Mouse (Mus musculus) G1E (cell line): ENCODE data around the gene Rps25. TPM values are rescaled to one million over a fixed set of nuclear protein-coding genes. Genes with fewer than 3 reads are reported as not detected.
A peak's percentile ranks its signal among the peaks of the same experiment; 100 is the strongest.
"Not testable (repeated sequence)": the region's sequence is repeated elsewhere in the genome, so short reads cannot be mapped to it uniquely, and the experiment has no call there.

Source experiments
- ATAC-seq: 2 replicates; pipeline ENCODE4 v1.8.0; 2016; ENCODE audit warnings: mild to moderate bottlenecking; ENCODE audit not compliant: insufficient number of reproducible peaks, poor library complexity, low FRiP score, severe bottlenecking; ENCODE audit errors: extremely low read depth
- DNase-seq: peaks from one replicate; pipeline ENCODE4 v3.0.0; 2012; ENCODE audit warnings: low spot score
- H3K27me3 ChIP-seq: 2 replicates; pipeline ENCODE4 v1.6.1; 2012; ENCODE audit warnings: mild to moderate bottlenecking, low read length, inconsistent platforms; ENCODE audit not compliant: insufficient read depth
- H3K36me3 ChIP-seq: replicated peaks from 2 replicates; pipeline ENCODE3; 2012; ENCODE audit warnings: mild to moderate bottlenecking, inconsistent platforms
- H3K4me1 ChIP-seq: 2 replicates; pipeline ENCODE4 v1.6.1; 2012; ENCODE audit warnings: low read depth, low read length, inconsistent platforms, mixed read lengths; ENCODE audit not compliant: insufficient read depth
- H3K4me3 ChIP-seq: 2 replicates; pipeline ENCODE4 v1.5.1; 2012; ENCODE audit warnings: low read depth, mild to moderate bottlenecking, inconsistent platforms, low read length, moderate library complexity, mixed read lengths
- H3K9me3 ChIP-seq: replicated peaks from 2 replicates; pipeline ENCODE4 v1.6.1; 2012; ENCODE audit warnings: inconsistent platforms
- CTCF ChIP-seq: IDR thresholded peaks from 2 replicates; pipeline ENCODE4 v1.5.1; 2012; ENCODE audit warnings: low read depth, low read length, inconsistent platforms, mixed read lengths
- GATA1 ChIP-seq: IDR thresholded peaks from 2 replicates; pipeline ENCODE4 v1.6.1; 2012; ENCODE audit warnings: borderline replicate concordance, low read length, inconsistent platforms, mixed read lengths
- GATA2 ChIP-seq: IDR thresholded peaks from 2 replicates; pipeline ENCODE4 v1.6.1; 2012; ENCODE audit warnings: low read depth, low read length, inconsistent platforms, borderline replicate concordance
- POLR2AphosphoS5 ChIP-seq: IDR thresholded peaks from 2 replicates; pipeline ENCODE4 v1.6.1; 2012; ENCODE audit warnings: low read depth, low read length, inconsistent platforms; ENCODE audit not compliant: insufficient replicate concordance
- TAL1 ChIP-seq: conservative IDR thresholded peaks from 2 replicates; pipeline ENCODE4 v1.6.1; 2012; ENCODE audit warnings: low read depth, low read length, inconsistent platforms, mixed read lengths
- polyA plus RNA-seq: library from polyadenylated mRNA; stranded (reverse); fragments of >175 nt; gene quantifications from 2 replicates; pipeline ENCODE4 v1.2.3, GENCODE M21; 2012
- total RNA-seq, 2 experiments: library from RNA; stranded (forward) in 1 of 2; stranded (reverse) in 1 of 2; fragments of 200-1000 nt in 1 of 2; fragments of >200 nt in 1 of 2; fragmentation: Nextera tagmentation in 1 of 2; gene quantifications; 2 replicates each; pipeline ENCODE4 v1.2.3; 2014 to 2017

The Rps25 gene
- total and polyA plus RNA-seq, 3 experiments = 230 to 2,521 (median 661) TPM

DNA sequence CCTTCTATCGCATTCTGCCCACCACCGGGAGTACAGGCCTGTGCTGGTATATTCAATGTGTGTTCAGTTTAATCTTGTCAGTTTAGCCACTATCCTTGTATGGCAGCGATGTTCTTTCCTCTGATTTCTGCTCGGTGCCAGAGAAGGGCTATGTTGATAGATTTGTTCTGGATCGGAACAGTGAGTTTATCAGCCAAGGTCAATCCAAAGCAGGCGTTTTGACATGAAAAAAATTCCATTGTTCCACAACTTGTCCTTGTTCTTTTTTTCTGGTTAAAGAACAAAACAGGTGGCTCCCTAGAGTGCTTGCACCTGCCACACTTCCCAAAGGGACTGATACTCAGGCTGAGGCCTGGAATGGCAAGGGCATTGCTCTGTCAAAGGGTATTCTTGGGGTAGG is 30.8 kb upstream of the Rps25 start:
- no peak for ATAC-seq

DNA sequence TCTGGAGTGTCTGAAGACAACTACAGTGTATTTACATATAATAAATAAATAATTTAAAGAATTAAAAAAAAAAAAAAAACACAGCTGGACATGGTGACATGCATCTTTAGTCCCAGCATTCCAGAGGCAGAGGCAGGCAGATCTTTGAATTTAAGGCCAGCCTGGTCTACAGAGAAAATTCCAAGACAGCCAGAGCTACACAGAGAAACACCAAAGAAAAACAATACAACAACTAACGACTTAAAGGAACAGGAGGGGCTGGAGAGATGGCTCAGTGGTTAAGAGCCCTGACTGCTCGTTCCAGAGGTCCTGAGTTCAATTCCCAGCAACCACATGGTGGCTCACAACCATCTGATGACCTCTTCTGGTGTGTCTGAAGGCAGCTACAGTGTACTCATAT is 29.6 kb upstream of the Rps25 start:
- not testable (repeated sequence) for ATAC-seq, H3K4me3 ChIP-seq, H3K27me3 ChIP-seq, H3K9me3 ChIP-seq, DNase-seq
- Histone ChIP-seq H3K36me3 (peaks cover 32% of the 10 kb centered on the region), H3K4me1 (peaks cover 32% of the 10 kb centered on the region)

More for the DNA sequence above, 30.8 kb upstream of the Rps25 start:
- DNase-seq = no peak
- TF ChIP-seq TAL1 (no peak), GATA2 (no peak), GATA1 (no peak), CTCF (no peak), POLR2AphosphoS5 (no peak)
- peaks cover 22% of the 10 kb centered on the region for H3K4me1 ChIP-seq
- H3K36me3 ChIP-seq = peaks cover 20% of the 10 kb centered on the region
- no peaks in the 10 kb centered on the region for H3K27me3 ChIP-seq
- no peaks in the 10 kb centered on the region for H3K9me3 ChIP-seq
- no peak overlapping the region for H3K4me3 ChIP-seq

DNA sequence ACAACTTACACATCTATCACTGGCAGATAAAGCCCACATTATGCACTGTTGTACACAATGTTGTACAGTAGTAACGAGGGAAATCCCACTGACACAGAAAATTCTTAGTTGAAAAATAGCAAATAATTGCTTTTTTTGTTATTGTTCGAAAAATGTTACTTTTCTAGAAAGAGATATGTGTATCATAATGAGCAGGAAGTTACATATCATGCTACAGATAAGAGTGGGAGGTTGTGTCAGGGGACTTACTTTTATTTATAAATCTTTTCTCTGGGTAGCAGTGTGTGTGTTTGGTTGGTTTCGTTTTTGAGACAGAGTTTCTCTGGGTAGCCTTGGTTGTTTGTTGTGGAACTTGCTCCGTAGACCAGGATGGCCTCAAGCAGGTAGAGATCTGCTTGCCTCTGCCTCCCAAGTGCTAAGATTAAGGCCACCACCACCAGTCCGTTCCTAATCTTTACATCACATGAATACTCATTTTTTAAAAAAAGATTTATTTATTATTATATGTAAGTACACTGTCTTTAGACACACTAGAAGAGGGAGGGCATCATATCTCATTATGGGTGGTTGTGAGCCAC is 28.7 kb upstream of the Rps25 start:
- Histone ChIP-seq H3K36me3 (peaks cover 41% of the 10 kb centered on the region), H3K4me3 (peak overlapping the region; percentile 82), H3K4me1 (peaks cover 35% of the 10 kb centered on the region), H3K27me3 (no peaks in the 10 kb centered on the region), H3K9me3 (no peaks in the 10 kb centered on the region)
- TF ChIP-seq POLR2AphosphoS5 = no peak
- DNase-seq = no peak
- ATAC-seq = no peak

DNA sequence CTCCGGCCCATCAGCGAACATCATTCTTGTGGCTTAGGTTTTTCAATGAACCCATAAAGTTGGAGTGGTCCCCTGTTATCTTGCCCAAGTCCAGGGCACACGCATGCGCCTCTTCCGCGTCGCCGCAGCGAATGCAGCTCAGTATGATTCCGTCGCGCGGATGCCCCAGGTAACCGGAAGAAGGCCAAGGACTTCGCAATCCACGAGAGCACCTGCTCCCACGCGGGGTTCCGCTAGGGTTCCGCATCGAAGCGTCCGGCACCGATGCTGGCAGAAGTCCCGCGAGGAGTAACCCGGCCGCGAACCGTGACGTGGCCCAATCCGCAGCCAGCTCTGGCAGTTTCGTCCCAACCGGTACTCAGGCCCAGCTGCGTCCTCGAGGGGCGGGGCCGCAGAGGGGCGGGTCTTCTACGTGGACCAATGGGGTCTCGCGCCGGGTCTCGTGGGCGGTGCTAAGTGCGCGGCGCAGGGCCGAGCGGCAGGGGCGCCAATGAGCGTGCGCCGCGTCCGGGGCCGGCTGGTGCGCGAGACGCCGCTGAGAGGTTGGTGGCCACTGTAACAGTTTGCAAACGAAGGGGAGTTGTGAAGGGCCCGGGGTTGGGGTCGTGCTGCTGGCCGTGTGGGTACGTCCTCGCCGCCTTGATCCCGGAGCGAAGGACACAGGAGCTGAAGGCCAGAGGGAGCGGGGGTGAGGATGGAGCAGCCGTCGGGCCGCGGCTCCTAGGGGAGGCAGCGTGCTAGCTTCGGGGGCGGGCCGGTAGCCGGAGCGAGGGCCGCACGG is 27.7 kb upstream of the Rps25 start, which contains the start of gene Hyou1:
TSS of gene Hyou1 (plus strand) at position 437 of the 781 bp plus-strand sequence.
- TF ChIP-seq TAL1 (no peak), CTCF (no peak), POLR2AphosphoS5 (no peak), GATA1 (no peak), GATA2 (no peak)
- Histone ChIP-seq H3K27me3 (no peaks in the 10 kb centered on the region), H3K9me3 (no peaks in the 10 kb centered on the region), H3K4me1 (peaks cover 35% of the 10 kb centered on the region), H3K36me3 (peaks cover 51% of the 10 kb centered on the region), H3K4me3 (peak within 1 kb of the TSS; percentile 82)
- DNase-seq (peak; percentile 96), ATAC-seq (peak; percentile 94)

DNA sequence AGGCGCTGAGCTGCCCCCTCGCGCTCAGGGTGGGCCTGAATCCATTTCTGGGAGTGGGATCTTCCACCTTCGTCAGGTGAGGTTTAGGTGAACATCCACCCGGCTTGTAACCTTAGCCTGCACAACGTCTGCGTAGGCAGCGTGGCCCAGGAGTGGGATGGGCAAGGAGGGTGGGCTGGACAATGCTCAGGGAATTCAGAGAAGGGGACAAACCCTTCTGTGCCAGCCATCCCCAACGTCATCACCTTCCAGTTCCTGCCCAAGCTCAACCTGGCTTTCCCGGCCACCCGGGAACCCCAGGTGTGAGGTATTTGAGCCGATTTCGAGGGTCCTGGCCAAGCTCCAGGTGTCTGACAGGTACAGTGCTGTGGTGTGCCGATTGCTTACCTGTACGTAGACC is 27.1 kb upstream of the Rps25 start:
- Histone ChIP-seq H3K9me3 (no peaks in the 10 kb centered on the region), H3K4me1 (peaks cover 35% of the 10 kb centered on the region), H3K36me3 (peaks cover 58% of the 10 kb centered on the region), H3K27me3 (no peaks in the 10 kb centered on the region), H3K4me3 (peak overlapping the region; percentile 82)
- ATAC-seq (no peak), DNase-seq (no peak)
- TF ChIP-seq GATA1 (no peak), POLR2AphosphoS5 (no peak), TAL1 (no peak), CTCF (no peak), GATA2 (no peak)

DNA sequence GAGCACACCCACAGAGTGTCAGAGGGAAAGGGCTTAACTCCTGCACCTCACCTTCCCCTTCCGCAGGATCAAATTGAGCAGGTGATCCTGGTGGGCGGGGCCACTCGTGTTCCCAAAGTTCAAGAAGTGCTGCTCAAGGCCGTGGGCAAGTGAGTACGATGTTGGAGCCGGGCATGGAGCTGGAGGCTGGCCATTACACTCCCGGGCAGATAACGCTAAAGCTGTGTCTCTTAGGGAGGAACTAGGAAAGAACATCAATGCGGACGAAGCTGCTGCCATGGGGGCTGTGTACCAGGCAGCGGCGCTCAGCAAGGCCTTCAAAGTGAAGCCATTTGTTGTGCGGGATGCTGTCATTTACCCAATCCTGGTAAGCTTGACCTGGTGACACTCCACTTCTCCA is 22.3 kb upstream of the Rps25 start:
- no peak for TF ChIP-seq TAL1
- TF ChIP-seq GATA2 = no peak
- TF ChIP-seq CTCF = no peak
- no peak for TF ChIP-seq GATA1
- TF ChIP-seq POLR2AphosphoS5 = no peak
- H3K9me3 ChIP-seq = no peaks in the 10 kb centered on the region
- H3K4me1 ChIP-seq = peaks cover 28% of the 10 kb centered on the region
- peaks cover 94% of the 10 kb centered on the region for H3K36me3 ChIP-seq
- H3K4me3 ChIP-seq = no peak overlapping the region
- no peak for ATAC-seq
- no peaks in the 10 kb centered on the region for H3K27me3 ChIP-seq
- DNase-seq = no peak

DNA sequence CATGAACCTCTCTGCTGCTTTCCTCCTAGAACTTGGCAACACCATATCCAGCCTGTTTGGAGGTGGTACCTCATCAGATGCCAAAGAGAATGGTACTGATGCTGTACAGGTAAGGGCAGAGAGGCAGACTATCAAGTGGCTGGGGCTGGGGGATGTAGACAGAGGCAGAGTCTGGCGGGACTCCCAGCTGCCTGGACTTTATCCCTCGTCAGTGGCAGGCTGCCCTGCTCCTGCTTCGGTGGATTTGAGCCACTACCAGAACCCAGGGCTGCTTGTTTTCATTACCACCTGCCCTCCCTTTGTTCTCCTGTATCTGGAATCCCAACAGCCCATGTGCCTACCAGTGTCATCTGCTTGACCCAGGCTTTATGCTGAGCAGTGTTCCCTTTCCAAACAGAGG is 19.7 kb upstream of the Rps25 start:
- TF ChIP-seq GATA1 (no peak), POLR2AphosphoS5 (no peak), CTCF (no peak), GATA2 (no peak), TAL1 (no peak)
- no peak for DNase-seq
- Histone ChIP-seq H3K27me3 (no peaks in the 10 kb centered on the region), H3K36me3 (peaks cover 98% of the 10 kb centered on the region), H3K9me3 (no peaks in the 10 kb centered on the region), H3K4me3 (no peak overlapping the region), H3K4me1 (peaks cover 11% of the 10 kb centered on the region; the same call in 1 of the 2 replicates)
- no peak for ATAC-seq
